Mouse (Mus musculus) liver (tissue): Measurements from ENCODE around the gene Gcnt2.

Source experiments
- DNase-seq: peaks from one replicate; pipeline ENCODE4 v3.0.0-alpha.2; 2020; ENCODE audit warnings: mixed read lengths

The Gcnt2 gene

DNA sequence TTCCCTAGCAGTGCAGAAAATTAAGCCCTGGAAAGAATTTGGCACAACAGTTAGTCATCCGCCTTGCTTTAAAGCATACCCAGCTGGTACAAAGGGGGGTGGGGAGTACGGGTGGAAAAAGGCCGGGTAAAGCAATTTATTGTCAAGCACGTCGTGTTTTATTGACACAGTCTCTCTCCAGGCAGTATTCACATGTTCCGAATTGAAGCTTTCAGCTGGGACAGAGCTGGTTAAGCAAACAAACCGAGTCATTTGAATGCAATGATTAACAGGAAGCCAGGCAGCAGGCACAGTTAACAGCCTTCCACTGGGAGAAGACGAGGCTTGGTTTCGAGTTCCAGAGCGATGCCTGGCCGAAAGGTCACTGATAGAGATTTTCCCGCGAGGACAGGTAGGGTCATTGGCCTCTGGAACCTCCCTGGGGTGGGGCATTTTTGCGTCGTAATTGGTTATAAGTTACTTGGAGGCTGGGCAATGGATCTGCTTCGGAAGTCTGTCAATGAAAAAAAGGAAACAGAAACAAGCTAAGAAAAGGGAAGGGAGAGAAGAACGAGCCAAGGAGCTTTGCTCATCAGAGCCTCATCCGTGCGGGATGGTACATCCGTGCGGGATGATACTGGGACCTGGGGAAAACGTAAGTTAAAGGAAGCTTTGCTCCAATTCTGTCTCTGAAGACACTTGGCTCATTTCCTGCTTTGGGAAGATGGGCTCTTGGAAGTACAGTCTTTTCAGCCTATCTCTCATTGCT, at the start of gene Gcnt2:
Gene Gcnt2 (plus strand): TSS at position 103 of the 748 bp plus-strand sequence.
- peak; percentile 35 for DNase-seq

GRCm38 (mm10) chr13:40820617-40821016, 38.9 kb upstream of the Gcnt2 start:
- no peak for DNase-seq

DNA sequence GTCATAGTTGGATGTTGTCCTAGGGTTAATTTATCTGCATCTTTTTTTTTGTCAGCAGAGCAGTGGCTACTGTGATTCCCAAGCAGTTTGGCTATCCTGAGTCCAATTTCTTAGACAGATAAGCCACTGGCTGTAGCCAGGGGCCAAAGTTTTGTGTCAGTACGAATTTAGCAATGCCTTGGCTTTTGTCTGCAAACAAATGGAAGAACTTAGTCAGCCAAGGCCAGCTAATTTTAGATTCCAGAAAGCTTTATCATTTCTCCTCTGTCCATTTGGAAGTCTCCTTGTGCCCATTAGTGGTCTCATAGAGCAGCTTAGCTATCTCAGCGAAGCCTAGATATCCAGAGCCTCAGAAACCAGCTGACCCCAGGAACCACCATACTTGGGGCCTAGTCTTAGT, 37.6 kb upstream of the Gcnt2 start:
- no peak for DNase-seq

DNA sequence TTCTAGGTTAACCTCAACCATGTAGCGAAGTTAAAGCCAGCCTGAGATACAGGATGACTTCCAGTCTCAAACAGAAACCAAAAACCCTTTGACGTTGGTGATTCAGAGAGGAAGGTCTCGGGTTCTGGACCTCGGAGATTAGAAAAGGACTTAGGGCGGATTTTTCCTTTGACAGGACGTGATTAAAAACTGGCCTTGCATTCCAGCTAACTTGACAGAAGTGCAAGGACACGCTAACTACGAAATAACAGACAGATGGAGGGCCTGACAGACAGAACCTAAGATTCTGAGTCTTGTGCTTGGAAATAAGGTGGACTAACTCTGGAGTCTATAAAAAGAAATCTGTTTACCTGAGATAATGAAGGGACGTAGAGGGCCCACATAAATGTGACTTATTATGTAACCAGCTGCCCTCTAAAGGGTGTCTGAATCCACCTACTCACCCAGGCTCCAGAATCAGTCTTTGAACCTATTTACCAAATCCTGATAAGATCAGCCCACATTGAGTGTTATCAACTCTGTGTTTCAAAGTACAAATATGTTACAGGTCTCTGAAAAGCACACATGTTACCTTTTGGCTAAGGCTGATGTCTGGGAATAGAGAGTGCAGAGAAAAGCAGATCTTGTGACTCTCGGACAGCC, 18.3 kb upstream of the Gcnt2 start:
- no peak for DNase-seq

DNA sequence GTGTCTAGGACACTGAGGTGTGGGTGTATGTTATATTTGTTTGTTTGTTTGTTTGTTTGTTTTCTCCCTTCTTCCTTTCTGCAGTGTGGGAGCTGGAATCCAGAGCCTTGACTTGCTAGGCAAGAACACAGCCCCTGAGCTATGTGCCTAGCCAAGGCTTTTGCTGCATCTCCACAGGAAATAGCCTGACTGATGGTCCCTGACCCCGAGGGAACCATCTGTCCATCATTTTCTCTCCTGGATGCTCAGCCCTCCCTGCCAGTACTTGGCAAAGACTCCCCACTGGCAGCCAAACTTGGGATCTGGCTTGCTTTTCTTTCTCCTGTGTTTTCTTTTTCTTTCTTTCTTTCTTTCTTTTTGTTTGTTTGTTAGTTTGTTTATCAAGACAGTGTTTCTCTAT, 17.4 kb upstream of the Gcnt2 start:
- no peak for DNase-seq

- peak; percentile 72 for DNase-seq
Observed at GRCm38 (mm10) chr13:40843418-40844067, 16.0 kb upstream of the Gcnt2 start.

GRCm38 (mm10) chr13:40844144-40844543, 15.4 kb upstream of the Gcnt2 start:
- no peak for DNase-seq

- no peak for DNase-seq
Observed at GRCm38 (mm10) chr13:40845951-40846350, 13.6 kb upstream of the Gcnt2 start.

DNA sequence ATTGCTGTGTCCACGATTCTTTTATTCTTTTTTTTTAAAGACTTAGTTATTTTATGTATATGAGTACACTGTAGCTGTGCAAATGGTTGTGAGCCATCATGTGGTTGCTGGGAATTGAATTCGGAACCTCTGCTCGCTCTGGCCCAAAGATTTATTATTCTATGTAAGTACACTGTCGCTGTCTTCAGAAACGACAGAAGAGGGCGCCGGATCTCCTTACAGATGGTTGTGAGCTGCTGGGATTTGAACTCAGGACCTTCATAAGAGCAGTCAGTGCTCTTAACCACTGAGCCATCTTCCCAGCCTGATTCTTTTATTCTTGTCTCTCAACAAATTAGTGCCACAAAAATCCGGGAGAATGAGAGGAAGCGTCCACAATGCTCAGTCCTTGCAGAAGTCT, 13.2 kb upstream of the Gcnt2 start:
- DNase-seq, result no peak

DNA sequence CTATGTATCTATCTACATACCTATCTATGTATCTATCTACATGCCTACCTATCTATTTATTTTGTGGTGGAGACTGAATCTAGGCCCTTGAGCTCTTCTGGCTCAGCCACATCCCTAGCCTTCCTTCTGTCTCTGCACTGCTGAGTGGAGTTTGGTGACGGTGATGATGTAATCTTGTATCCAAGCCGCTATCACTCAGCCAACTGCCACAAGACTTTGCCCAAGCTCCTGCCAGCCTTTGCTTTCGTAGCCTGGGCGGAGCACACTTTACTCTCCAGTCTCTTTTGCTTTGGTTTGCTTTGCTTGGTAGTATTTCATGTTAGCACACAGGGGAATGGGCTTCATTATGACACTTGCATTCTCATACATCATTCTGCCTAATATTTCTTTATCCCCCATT, 11.7 kb upstream of the Gcnt2 start:
- DNase-seq, result no peak

DNA sequence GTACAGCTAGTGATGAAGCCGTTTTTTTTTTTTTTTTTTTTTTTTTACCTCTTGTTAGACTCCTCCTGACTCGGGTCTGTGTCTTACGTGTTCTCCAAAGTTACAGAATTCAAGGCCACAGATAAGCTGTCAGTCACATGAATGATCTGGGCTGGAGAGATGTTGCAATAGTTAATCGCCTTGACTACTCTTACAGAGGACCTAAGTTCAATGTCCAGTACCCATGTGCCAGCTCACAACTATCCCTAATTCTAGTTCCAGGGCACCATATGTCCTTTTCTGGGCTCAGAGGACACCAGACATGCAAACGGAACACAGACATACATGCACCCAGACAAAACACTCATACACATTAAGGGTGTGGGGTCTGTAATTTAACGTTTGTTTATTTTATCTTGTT, 8.9 kb upstream of the Gcnt2 start:
- no peak for DNase-seq

GRCm38 (mm10) chr13:40851281-40851680, 8.3 kb upstream of the Gcnt2 start:
- no peak for DNase-seq

GRCm38 (mm10) chr13:40851961-40852360, 7.6 kb upstream of the Gcnt2 start:
- no peak for DNase-seq

- DNase-seq, result no peak
Observed at GRCm38 (mm10) chr13:40852791-40853190, 6.8 kb upstream of the Gcnt2 start.

DNA sequence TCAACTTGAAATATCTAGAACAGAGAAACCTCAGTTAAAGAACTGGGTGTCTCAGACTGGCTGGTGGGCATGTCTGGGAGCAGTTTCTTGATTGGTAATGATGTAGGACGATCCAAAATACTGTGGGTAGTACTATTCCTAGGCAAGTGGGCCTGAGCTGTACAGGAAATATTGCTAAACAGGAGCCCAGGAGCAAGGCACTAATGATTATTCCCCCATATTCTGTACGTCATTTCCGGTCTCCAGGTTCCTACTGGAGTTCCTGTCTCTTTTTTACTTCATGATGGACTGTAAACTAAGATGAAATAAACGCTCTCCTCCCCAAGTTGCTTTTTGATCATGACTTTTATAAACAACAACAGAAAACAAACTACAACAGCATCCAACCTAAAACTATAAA, 5.7 kb upstream of the Gcnt2 start:
- no peak for DNase-seq

GRCm38 (mm10) chr13:40854451-40855058, 5.0 kb upstream of the Gcnt2 start:
- DNase-seq, result peak; percentile 53

DNA sequence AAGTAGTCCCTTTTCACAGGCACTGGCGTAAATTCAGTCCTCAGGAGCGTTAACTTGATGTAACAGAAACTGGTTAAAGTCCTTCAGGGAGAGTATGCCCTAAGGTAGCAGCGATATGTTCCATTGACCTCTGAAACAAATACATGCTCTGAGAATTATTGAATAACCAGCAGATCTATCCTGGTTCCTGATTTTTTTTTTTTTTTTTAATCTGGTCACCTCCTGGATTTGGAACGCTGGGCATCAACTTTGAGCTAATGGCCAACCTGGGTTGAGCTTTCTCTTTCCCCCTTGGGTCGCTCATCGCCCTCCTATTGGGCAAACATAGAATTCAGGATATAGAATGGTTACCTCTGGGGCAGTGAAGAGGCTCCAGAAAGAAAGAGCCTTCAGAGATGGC, 4.3 kb upstream of the Gcnt2 start:
- DNase-seq, result no peak

DNA sequence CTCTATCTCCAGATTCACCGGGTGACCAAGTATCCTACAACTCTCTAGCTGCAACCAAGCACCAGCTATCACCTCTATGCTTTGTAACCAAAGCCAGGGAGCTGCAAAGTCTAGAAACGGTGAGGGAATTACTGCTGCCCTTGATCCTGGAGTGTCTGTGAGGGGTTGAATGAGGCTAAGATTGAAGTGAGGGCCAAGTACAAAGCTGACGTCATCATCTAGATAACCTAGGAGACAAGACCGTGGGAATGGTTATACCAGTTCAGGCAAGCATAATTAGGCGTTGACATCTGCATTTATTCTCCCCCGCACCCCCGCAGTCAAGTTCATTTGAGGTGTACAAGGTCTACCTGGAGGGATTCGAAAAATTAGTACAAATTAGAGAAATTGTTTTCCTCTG, 2.8 kb upstream of the Gcnt2 start:
- no peak for DNase-seq

DNA sequence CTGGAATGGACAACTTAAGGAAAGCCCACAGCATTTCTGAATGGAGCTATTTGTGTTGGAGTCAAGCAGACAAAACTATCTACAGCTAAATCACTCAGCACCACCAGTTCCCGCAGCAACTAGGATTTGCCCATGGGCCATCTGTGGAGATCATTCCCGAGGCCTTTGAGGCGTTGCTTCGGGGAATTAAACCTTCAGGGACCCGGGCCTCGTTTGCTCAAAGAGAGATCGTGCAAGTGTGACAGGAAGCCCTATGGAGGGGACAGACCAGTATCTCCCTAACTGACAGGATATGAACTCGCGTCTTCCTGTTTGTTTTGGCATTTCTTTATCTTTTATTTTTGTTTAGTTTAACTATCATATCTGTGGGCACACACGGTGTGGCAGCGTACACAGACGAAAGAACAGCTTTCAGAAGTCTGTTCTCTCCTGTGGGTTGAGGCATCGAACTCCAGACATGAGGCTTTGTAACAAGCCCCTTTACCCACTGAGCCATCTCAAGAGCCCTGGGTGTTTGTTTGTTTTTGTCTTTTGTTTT, 2.2 kb upstream of the Gcnt2 start:
- no peak for DNase-seq

- DNase-seq, result no peak
Observed at GRCm38 (mm10) chr13:40859225-40859624, 329 bp upstream of the Gcnt2 start.

GRCm38 (mm10) chr13:40863006-40863405, 3.5 kb downstream of the Gcnt2 start:
- DNase-seq, result no peak

GRCm38 (mm10) chr13:40868844-40869587, 9.5 kb downstream of the Gcnt2 start:
- peak; percentile 42 for DNase-seq

GRCm38 (mm10) chr13:40874021-40874420, 14.5 kb downstream of the Gcnt2 start:
- DNase-seq, result no peak
